Mouse (Mus musculus): Measurements from ENCODE around the gene Ascc1.
"Not testable (repeated sequence)": the region's sequence is repeated elsewhere in the genome, so short reads cannot be mapped to it uniquely, and the experiment has no call there.

The Ascc1 gene

DNA sequence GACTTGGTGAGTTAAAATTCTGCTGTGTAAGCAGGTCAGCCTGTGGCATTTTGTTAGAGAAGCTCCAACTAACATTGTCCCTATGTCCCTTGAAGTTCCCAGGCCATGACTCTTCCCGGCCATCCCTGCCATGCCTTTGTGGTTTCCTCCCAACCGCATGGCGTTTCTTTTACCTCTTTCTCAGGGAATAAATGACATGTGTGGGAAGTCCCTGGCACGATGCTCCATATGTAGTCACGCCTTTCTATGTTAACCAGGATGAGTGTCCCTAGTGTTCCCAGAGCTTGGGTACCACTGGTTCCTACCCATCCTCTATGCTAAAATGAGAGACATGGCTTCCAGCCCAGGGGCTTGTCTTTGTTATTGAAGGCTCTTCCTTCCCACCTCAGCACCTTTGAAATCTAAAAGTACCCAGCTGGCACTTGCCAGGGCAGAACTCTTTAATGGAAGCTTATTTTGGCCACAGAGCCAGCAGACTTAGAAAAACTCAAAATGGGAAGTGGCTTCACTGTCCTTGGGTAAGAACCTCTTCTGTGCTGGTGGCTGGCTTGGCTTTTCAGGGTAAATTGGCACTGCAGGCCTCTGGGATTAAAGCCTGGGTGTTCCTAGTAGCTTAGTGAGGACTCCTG is 24.8 kb upstream of the Ascc1 start:
- no peak for DNase-seq

DNA sequence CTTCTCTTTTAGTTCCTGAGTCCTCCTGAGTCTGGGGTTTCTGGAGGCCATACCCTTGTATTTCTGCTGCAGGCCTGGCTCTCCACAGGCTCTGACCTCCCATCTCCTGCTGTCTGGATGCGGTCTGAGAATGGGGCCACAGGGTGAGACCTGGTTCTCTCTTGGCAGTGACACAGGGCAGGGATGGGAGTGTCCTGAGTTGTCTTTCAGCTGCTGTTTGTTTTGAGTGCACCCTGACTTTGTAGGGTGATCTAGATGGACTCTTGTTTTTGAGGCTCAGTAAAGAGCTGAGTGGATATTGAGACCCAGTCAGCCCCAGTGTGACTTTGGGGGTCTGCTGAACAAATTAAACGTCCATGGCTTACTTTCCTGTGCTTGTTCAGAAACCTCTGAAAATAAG is 24.2 kb upstream of the Ascc1 start:
- DNase-seq = no peak

DNA sequence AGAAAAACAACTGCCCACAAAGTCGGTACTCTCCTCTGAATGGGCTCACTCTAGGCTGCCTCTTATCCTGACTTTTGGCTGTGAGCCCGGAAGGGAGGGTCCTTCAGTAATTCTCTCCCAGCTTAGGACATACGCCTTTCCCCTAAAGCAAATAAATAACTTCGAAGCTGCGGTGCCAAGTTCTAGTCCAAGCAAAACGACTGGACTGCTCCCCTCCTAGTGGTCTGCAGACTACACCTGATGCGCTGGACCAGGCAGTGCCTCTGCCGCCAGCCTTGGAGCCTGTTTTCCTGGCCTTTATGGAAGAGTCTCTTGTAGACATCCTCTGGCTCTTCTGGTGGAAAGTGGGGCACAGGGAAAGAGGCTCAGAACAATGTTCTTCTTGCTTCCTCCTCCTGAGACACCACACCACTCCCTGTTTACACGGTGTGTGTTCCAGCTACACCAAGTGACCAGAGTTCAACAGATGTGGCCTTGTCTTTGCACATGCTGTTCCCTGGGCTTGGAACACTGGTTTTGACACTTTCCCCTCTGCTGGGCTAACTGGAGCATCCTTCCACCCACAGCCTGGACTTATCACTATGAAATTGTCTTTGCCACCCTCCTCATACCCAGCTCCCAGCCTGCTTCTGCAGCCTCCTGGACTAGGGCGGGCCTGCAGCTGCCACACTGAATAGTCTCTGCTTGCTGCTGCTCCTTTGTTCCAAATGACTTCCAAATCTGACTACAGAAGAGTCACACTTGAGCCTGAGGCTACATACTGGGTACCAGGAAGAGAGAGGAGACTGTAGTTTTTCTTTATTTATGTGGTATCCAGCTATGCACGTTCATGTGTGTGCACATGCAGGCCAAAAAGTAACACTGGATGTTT is 23.5 kb upstream of the Ascc1 start:
- DNase-seq = peak; percentile 88

DNA sequence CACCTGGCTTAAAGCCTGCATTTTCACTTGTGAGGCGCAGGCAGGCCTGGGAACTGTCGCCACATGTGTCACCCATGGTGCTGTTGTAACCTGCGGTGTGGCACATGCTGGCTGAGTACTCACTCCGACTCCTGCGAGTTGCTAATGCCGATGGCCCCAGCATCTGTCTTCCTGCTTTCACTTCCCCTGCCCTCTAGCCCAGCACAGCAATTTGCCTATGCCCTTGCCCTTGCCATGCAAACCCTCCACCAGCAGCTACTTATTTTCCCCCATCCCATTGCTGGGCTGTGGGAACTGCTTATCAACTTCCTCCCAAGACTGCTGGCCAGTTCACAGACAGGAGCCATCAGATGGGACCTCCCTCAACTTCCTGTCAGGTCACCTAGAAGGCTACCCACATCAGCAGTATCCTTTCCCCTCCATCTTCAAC is 21.8 kb upstream of the Ascc1 start:
- DNase-seq = no peak

DNA sequence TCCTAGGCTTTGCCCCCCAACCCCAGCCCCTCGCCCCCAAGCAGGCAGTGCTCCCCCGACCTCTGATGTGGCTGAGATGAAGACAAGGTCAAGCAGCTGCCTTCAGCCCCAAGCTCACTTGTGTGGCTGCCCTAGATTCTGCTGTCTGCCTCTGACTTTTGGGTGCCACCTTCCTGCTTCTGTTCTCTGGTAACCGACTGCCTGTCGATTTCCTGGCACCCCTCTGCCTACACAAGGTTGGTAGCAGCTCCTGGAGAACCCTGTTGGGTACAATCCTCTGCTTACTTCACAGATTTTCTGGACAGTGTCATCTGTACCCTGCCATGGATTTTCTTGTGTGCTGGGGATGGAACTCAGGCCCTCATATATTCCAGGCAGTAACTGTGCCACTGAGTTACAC is 21.3 kb upstream of the Ascc1 start:
- no peak for DNase-seq

DNA sequence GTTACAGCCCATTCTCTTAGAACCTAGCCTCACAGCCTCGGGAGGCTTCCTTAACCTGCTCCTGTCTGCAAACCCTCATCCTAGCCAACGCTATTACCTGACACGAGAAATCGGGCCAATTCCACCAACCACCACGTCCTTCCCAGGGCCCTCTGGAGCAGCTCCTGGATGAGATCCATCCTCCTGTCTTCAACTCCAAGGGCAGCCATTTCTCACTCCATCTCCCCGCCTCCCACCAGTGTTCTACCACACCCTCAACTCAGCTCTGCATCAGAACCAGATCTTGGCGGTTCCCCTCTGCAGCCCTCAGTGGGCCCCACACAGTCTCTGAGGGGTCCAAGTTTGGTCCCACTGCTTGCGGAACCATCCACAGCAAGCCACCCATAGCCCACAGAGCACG is 20.8 kb upstream of the Ascc1 start:
- no peak for DNase-seq

DNA sequence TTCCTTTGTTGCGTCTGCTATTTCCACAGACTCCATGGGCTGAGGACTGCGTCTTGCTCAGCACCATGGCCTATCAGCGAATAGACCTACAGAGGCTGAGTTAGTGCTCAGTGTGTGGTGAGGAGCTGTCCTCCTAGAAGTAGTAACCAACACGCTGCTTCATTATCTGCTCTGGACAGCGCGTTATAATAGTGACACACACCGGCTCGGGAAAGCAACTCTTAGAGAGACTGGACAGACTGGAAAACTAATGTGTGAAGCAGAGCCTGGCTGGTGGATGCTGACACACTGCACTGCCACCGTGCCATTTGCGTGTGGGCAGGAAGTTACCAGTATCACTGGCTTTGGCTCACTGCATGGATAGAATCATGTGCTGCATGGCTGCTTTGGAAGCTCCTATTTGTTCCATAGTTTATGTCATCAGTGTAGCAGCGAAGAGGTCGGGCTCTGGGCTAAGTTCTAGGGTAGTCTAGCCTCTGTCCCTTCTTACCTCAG is 20.2 kb upstream of the Ascc1 start:
- no peak for DNase-seq

DNA sequence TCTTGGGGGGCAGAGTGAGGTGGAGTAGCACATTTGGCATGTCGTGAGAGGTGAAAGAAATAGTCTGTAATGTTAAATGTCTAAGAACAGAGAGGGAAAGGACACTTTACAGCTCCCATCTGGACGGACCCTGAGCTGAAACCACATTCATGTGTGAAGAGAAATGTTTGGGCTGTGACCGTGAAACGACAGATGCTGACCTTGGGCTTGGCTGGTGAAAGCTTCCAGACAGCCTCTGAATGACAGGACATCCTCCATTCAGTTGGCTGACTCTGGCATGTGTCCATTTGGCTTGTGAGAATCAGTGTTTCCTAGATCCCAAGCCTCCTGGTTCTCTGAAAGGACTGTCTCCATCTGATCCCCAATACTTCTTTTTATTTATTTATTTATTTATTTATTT is 14.6 kb upstream of the Ascc1 start:
- DNase-seq = no peak

DNA sequence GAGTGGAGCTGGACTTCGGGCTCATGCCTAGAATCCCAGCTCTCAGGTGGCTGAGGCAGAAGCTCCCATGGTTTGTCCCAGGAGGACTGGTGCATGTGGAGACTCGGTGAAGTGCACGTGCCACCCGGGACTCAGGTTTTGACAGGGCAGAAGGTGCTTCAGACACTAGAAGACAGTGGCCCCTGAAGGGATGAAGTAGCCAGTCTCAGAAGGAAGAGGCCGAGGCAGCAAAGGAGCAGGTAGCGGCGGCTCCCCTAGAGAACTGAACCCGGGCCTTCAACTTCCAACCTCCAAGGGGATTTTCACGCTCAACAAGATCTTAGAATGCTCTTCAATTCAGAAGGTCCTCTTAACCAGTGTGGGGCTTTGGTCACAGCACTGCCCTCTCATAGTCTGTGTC is 12.2 kb upstream of the Ascc1 start:
- no peak for DNase-seq

DNA sequence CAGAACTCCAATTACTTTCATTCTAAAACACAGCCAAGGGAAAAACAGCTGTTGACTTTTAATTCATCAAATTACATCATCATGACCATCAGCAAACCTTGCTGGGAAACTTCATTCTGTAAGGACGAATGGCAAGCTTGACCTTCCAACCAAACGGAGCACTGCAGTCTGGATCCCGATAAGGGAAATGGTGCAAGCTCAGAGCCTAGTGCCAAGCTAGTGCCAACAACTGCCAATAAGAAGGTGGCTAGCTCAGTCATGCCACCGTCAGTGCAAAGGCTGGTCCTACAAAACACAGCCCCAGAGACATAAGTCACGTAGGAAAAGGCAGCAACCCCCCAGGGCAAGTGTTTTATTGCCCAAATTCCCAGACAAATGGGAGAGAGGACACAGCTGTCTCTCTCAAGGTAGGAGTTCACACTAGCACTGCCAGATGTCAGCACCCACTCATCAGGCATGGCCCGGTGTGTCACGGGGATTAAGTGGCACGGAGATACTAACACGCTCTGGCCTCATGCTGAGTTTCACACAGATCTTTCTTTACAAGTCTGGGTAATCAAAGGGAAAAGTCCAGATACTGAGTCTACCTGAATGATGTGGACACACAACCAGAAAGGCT is 11.2 kb upstream of the Ascc1 start:
- no peak for DNase-seq

DNA sequence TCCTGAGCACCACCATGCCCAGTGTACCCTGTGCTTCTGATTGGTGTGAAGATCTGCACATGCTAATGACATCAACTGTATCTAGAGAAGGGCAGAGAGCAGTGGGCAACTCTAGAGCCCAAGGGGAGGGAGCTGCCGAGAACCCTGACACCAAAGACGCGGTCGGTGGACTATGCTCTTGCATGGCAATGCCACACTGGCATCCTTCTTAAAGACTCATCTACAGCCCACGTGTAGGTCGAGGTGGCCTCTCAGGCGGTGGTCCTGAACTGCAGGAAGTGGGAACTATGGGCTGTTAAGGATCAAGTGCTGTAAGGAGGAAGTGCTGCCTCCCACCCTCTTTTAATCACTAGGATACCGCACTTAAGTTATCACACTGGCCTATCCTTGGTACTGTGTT is 10.6 kb upstream of the Ascc1 start:
- DNase-seq = no peak

DNA sequence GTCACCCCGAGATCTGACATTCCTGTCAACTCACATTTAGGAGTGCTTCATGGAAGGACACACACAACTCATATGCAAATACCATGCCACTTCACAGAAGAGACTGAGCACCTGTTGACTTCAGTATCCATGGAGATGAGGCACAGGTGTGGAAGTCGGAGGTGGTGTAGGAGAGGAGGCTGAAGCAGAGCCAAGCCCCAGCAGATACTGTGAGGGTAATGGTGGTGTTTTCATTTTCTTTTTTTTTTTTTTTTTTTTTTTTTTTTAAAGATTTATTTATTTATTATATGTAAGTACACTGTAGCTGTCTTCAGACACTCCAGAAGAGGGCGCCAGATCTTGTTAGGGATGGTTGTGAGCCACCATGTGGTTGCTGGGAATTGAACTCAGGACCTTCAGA is 8.8 kb upstream of the Ascc1 start:
- not testable (repeated sequence) for DNase-seq

DNA sequence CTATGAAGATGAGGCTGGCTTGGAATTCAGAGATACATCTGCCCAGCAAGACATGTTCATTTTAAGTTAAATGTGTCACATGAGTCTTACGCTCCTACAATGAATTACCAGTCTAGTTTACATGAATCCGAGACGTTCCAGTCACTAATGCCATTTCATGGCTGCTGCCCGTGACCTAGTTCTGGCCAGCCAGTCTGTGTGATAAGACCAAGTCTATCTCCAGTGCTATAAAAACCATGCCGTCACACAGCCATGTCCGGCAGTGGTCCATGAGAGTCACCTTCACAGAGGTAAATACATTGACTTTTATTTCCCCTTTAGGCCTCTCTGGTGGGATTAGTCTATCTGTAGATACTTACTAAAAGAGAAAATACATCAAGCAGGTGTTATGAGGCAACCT is 6.7 kb upstream of the Ascc1 start:
- no peak for DNase-seq

DNA sequence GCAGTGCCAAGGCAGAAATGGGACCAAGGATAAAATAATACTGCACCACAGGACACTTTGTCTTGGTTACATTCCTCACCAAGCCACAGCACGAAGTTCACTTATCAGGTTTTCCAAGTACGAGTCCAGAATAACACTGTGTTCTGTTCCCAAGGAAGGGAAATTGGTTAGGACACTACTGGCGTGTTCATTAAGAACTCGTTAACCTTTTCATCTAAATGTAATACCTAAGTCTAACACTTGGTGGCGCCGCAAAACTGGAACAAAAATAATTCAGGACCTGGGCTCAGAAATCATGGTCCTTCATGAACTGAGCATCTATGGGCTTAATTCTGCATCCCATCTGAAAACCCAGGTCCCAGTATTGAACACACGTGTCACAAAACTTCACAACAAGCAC is 5.0 kb upstream of the Ascc1 start:
- peak; percentile 83 for DNase-seq

DNA sequence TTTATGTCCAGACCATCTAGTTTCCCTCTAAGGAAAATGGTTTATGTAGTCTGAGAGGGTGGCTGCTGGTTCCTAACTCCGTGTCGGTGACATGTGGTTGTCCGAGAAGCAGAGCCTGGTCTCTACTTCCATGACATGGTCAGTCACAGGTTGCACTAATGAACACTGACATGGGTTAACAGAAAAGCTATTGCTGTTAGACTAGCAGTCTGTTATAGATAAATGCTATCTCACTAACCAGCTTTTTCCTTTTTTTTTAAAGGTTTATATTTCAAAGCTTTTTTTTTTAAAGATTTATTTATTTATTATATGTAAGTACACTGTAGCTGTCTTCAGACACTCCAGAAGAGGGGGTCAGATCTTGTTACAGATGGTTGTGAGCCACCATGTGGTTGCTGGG is 3.5 kb upstream of the Ascc1 start:
- DNase-seq = no peak

DNA sequence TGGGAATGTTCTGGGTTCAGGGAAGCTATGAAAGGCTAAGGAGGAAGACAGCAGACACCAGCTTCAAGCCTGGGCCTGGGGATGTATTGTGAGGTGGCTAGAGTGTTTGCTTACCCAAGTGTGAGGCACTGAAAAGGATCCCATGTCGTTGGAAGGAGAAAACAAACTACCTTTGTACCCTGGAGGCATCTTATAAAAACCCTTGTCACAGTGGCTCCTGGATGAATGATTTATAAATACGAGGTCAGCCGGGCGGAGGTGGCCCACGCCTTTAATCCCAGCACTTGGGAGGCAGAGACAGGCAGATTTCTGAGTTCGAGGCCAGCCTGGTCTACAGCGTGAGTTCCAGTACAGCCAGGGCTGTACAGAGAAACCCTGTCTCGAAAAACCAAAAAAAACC is 942 bp upstream of the Ascc1 start:
- DNase-seq = peak; percentile 70

DNA sequence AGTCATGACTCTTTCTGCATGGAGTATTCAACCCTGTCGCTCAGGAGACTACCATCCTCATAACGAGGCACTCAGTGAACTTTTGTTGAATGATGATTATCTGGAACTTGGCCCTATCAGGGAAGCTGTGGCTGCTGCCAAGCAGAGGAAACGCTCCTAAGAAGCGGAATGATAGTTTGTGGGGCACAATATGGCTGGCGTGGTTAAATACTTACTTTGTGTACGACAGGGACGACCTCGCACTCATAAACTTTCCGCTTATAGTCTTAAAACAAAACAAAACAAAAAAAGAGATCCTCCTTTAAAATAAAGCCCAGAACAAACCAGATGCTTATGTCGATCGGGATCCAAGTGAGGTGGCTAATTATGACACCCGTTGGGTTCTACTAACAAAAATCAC is 402 bp upstream of the Ascc1 start:
- no peak for DNase-seq

DNA sequence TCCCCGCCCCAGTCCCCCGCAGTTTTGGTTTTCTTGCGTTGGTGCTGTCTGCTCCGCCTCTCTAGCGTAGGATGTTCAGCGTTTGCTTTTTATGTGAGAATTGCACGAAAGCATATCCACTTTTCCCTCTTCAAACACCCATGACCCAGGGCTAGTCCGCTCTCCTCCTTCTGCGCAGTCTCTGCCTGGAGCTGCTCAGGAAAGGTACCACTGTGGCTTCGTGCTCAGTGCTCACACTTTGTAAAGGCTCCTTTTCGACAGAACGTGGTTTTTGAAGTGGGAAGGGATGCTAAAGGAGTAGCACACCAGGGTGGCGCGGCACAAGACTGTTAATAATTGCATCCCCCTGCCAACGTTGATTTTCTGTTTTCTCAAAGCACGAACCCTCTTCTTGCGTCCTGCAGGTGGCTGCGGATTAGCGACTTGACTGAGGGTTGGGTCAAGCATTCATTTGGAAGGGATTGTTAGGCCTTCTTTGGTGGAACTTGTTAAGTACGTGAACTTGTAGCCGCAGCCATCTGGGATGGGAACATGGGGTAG is 678 bp downstream of the Ascc1 start:
- DNase-seq = no peak

DNA sequence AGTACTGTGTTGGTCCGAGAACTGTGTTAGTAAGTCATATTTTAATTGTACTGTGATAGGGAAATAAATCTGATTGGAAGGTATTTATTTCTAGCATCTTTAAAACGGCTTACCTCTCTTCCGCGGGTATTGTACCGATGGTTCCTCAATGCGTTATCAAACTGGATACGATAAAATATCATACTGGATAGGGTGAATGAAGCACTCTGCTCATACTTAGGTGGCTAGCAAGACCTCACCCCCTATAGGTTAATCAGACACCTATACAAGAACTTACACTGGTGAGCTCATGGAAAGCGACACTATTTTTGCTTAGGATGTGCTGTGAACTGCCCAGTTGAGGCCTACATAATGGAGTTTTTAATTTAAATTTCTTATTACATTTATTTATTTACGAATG is 1.2 kb downstream of the Ascc1 start:
- no peak for DNase-seq

DNA sequence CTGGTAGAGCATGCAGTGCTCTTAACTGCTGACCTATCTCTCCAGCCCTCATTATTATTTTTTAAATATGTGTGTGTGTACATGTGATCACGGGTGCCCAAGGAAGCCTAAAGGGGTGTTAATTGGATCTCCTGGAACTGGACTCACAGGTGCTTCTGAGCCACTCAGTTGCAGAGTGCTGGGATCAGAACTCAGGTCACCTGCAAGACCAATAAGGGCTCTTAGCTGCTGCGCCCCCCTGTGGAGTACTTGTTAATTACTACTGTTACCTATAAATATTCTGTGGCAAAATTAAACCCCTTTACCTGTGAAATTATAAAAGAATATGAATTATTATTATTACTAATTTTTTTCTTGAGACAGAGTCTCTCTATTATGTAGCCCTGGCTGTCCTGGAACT is 2.7 kb downstream of the Ascc1 start:
- DNase-seq = peak; percentile 46

DNA sequence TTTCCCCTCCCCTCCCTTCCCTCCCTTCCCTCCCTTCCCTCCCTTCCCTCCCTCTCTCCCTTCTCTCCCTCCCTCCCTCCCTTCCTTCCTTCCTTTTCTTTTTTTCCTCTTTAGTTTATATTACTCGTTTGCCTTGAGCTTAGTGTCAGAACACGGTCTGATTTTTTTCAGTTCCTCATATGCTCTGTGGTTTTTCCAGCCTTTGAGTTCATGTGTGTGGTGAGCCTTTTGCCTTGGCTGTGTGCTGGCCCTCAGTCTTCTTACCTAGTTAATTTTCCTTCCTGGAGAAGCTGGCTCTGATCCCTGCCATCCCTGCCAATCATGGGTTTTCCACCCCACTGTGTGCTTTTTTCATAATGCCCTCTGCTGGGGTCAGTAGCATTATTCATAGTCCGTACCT is 6.5 kb downstream of the Ascc1 start:
- DNase-seq = no peak

DNA sequence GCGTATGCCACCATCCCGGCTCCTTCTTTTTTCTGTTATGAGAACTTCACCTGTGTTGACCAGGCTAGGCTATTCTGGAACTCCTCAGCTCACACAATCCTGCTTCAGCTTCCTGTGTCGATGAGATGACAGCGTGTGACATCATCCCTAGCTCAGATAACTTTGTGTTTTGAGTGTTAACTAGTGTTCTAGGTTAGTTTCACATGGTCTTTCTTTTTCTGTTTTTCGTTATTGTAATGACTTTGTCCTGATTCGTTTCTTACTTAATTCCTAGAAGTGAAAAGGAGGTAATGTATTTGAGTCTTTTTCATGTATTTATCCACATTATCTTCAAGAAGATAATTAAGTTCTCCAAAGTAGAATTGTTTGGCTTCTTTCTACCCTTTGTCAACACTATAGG is 13.6 kb downstream of the Ascc1 start:
- DNase-seq = no peak

DNA sequence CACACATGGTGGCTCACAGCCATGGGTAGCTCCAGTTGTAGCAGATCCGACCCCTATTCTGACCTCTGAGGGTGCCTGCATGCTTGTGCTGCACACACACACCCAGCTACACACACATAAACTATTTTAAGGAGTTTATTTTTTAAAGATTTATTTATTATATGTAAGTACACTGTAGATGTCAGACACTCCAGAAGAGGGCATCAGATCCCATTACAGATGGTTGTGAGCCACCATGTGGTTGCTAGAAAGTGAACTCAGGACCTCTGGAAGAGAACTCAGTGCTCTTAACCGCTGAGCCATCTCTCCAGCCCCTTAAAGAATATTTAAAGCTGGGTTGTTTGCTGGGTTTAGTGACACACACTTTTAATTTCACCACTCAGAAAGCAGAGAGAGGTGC is 16.7 kb downstream of the Ascc1 start:
- no peak for DNase-seq

DNA sequence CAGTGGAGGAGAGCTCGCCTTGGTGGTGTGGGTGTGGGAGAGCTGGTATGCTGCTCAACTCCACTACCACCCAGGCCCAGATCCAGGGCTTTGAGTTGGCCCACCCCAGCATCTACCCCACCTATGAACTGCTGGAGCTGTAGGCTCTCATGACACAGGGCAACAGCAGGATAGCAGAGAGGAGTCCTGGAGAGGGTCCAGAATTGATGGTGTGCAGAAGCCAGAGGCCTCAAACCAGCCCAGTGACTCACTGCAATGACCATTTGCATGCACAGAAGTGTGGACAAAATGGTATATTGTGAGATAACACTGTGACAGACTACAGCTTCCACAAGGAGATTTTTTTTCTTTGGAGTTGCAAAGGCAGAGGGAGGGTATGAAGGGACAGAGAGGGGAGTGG is 21.1 kb downstream of the Ascc1 start:
- no peak for DNase-seq
